Comparison of ENCODE assay signal across 19 mouse cellular contexts in genomic region chr11:71765335-71765734, GRCm38 (mm10). TPM values are rescaled to one million over a fixed set of nuclear protein-coding genes. Genes with fewer than 3 reads are reported as not detected.
"Had no signal": no experiment of that assay in that cellular context is flagged by ENCODE, and none has a peak within 500 bp of the region (broad histone marks: within the 10 kb centered on the region; RNA-seq: fewer than 3 reads in every experiment).

No protein-coding gene starts in this region.

- H3K36me3 ChIP-seq: limb, embryonic 12.5 days; limb, embryonic 15.5 days; stomach, embryonic 15.5 days had no signal

- H3K9me3 ChIP-seq: limb, embryonic 12.5 days; limb, embryonic 15.5 days; midbrain, embryonic 13.5 days; stomach, embryonic 15.5 days had no signal

- H3K9ac ChIP-seq: limb, embryonic 12.5 days; limb, embryonic 15.5 days; liver, embryonic 14.5 days; liver, postnatal 0 days; lung, embryonic 14.5 days; midbrain, embryonic 13.5 days; stomach, embryonic 15.5 days had no signal

- H3K27me3 ChIP-seq: limb, embryonic 15.5 days; midbrain, embryonic 13.5 days; stomach, embryonic 15.5 days had no signal

- DNase-seq: kidney, adult 2 months; kidney, postnatal 25 days; left cerebral cortex, postnatal 4 days; liver, postnatal 0 days; lung, embryonic 14.5 days; right cerebral cortex, adult 18-20 months; right cerebral cortex, postnatal 14 days; spleen, adult 18-20 months; thymus, postnatal 25 days had no signal

- ATAC-seq: liver, postnatal 0 days; lung, postnatal 0 days; midbrain, embryonic 13.5 days had no signal

- H3K4me2 ChIP-seq: limb, embryonic 12.5 days; limb, embryonic 15.5 days; liver, embryonic 11.5 days; lung, embryonic 14.5 days; midbrain, embryonic 13.5 days; stomach, embryonic 15.5 days had no signal

- H3K27ac ChIP-seq: kidney, postnatal 0 days; limb, embryonic 12.5 days; limb, embryonic 15.5 days; liver, embryonic 14.5 days; macrophage; stomach, embryonic 15.5 days had no signal

- H3K4me3 ChIP-seq: limb, embryonic 12.5 days; limb, embryonic 15.5 days; midbrain, embryonic 13.5 days; stomach, embryonic 15.5 days had no signal

- H3K4me1 ChIP-seq: limb, embryonic 12.5 days; limb, embryonic 15.5 days; stomach, embryonic 15.5 days had no signal

RNA-seq across cellular contexts. Expression of gene Wscd1, which starts 15.6 kb away (rescaled TPM):
- total RNA-seq: megakaryocyte, adult 5-6 weeks had no signal
- polyA plus RNA-seq: macrophage had no signal
